Mouse (Mus musculus): Measurements from ENCODE around the gene Alg2.

Alg2 gene

GRCm38 (mm10) chr4:47473968-47474729 is at the start of gene Alg2, which contains the start of gene Sec61b:
Gene Alg2, minus strand, starts transcription at chr4:47474333.
Gene Sec61b, plus strand, starts transcription at chr4:47474658.
- peak; percentile 99 for DNase-seq (ENCODE audit: low read depth, low spot score)

- DNase-seq (ENCODE audit: low read depth, low spot score), result peak; percentile 27
Measured at GRCm38 (mm10) chr4:47521884-47522605, 47.9 kb upstream of the Alg2 start.

GRCm38 (mm10) chr4:47520076-47520475 is 45.9 kb upstream of the Alg2 start:
- no peak for DNase-seq (ENCODE audit: low read depth, low spot score)

GRCm38 (mm10) chr4:47518551-47519181 is 44.5 kb upstream of the Alg2 start:
- DNase-seq (ENCODE audit: low read depth, low spot score), result no peak

DNA sequence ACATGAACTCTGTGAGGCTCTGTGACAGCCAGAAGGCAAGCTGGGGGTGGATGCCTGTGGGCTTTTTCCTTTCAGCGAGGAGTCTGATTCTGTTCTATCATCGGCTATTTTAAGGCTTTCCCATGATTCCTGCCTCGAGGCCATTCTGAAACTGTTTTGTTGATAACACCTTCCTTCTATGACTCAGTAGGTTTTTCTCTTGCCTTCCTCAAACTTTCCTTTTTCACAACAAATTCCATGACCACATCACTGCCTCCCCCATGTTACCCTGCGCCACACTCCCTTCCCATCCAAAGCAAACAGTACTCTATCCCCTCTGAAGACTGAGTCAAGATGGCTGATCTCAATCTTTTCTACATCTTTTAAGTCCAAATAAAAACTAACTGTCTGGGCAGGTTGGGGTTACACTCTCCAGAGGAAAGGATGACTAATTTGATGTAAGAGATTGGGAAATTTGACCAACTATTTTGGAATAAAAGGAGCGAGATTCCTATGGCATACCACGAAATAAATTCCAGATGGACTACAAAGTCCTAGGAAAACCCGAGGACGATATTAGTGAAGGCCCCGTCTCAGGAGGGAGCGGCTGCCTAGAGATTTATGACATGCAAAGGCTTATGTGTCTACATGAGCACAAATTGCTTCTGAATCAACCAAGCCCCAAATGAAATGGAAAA is 30.8 kb upstream of the Alg2 start:
- DNase-seq (ENCODE audit: low read depth, low spot score), result no peak

DNA sequence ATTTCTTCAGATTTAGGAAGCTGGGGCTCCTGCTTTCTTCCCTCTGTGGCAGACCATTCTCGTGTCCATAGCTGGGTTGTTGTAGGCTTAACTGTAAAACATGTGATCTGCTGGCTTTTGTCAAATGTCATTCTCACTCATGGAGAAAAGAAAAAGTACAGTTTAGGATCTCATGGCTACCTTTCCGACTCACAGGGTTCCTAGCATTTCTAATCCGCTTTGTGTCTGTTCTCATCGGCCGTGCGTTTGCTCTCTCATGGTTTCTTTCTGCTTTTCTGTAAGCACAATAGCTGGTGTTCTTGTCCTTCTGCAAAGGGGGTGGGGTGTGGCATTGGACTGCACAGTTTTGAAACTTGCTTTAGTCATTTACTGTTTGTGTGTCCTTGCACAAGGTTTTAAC is 28.9 kb upstream of the Alg2 start:
- no peak for DNase-seq (ENCODE audit: low read depth, low spot score)

DNA sequence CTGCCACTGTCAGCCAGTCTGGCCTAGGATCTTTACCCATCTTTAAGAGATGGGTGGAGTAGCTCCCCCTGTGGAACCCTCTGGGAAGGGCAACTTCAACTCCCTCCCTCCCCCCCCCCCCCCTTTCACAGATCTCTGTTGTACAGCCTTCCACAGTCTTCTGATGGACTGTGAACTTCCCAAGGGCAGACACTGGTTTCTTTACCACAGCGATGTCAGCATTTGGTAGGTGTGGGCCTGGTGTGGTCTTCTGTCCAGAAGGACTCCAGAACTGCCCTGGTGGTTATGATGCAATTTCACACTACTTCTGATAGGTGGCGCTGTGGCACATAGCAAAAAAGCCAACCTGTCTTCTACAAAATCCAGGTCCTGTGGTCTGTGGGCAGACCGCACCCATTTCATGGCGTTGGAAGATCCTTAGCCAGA is 28.4 kb upstream of the Alg2 start:
- peak; percentile 70 for DNase-seq (ENCODE audit: low read depth, low spot score)

GRCm38 (mm10) chr4:47499121-47499545 is 25.0 kb upstream of the Alg2 start:
- DNase-seq (ENCODE audit: low read depth, low spot score), result no peak

- no peak for DNase-seq (ENCODE audit: low read depth, low spot score)
Measured at GRCm38 (mm10) chr4:47497811-47498385, 23.8 kb upstream of the Alg2 start.

DNA sequence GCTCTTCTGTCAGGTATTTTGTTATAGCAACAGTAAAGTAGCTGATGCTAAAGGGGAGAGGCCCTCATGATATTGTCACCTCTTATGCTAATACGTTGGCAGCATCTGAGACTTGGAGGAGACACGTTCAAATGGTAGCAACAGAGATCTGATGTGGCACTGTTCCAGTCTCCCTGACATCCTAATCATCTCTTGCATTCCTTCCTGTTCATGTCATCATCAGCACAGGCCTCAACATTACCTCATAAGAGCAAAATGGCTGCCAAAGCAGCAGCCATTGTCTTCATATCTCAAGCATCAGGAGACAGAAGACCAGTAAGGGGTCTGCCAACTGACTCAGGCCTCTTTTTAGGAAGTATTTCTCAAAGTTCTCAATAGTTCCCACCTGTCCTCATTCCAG is 20.6 kb upstream of the Alg2 start:
- no peak for DNase-seq (ENCODE audit: low read depth, low spot score)

- DNase-seq (ENCODE audit: low read depth, low spot score), result no peak
Measured at GRCm38 (mm10) chr4:47494137-47494536, 20.0 kb upstream of the Alg2 start.

- no peak for DNase-seq (ENCODE audit: low read depth, low spot score)
Measured at GRCm38 (mm10) chr4:47493456-47493855, 19.3 kb upstream of the Alg2 start.

- peak; percentile 18 for DNase-seq (ENCODE audit: low read depth, low spot score)
Measured at GRCm38 (mm10) chr4:47492311-47493086, 18.4 kb upstream of the Alg2 start.

DNA sequence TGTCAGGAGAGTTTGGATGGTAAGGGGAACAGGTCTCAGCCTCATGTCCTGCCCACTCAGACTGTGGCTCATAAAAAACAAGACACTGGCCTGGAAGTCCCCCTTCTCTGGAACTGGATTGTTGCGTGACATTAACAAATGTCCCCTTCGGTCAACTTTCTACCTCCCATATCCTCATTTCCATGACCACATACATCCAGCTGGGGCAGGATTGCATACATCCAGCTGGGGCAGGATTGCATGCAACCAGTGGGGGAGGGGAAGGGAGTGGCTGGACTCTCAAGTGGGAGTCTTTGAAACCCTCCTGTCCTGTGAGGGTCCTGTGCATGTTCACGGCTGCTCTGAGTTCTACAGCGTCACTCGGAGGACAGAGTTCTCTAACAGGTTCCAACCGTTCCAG is 17.1 kb upstream of the Alg2 start:
- no peak for DNase-seq (ENCODE audit: low read depth, low spot score)

DNA sequence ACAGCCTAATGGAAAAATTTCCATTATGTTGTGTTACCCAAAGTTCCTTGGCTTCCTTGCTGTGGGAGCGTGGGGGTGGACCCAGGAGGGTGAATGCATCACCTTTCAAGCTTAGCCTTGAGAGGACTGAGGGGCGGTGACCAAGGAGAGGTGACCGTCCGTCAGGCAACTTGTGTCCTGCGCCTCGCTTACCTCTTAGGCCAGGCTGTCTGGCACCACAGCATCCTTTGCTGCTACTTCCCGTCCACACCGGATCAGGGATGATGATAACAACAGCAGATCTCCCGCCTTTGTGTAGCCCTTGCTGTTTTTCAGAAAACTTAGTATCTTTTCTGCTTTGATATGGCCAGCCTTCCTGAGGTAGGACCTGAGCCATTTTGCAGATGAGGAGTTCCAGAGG is 6.4 kb upstream of the Alg2 start:
- no peak for DNase-seq (ENCODE audit: low read depth, low spot score)

DNA sequence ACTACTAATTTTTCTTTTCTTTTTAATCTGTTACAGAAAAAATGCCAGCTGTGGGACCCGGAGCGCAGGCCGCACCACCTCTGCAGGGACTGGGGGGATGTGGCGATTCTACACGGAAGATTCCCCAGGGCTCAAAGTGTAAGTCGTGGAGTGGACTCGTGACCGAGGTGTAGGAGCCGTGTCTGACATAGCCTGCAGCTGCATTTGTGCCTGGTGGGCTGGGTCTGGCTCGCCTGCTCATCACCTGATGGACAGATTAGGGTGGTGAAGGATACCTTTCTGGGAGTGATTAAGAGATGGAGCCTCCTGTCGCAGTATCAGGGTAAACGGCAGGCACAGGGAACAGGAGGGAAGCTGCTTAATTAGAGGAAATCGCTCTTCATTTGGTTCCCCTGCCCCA is 6.0 kb upstream of the Alg2 start:
- no peak for DNase-seq (ENCODE audit: low read depth, low spot score)

DNA sequence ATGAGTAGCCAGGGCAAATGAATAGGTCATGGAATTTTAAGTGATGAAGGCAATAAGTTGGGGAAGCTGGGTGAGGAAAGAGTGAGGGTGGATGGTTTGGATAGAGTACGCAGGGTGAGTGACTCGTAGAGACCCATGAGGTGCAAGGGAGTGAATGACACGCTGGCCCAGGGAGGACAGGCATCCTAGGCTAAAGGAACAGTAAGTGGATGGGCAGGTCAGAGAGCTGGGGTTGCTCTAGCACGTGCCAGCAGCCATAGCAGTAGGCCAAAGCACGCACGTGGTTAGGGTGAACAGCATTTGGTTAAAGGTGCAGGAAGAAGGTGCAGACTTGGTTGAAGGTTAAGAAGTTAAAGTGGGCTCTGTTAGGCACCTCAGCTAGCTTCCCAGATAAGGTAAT is 3.4 kb upstream of the Alg2 start:
- DNase-seq (ENCODE audit: low read depth, low spot score), result no peak

GRCm38 (mm10) chr4:47474730-47475643 is 854 bp upstream of the Alg2 start:
- DNase-seq (ENCODE audit: low read depth, low spot score), result no peak

DNA sequence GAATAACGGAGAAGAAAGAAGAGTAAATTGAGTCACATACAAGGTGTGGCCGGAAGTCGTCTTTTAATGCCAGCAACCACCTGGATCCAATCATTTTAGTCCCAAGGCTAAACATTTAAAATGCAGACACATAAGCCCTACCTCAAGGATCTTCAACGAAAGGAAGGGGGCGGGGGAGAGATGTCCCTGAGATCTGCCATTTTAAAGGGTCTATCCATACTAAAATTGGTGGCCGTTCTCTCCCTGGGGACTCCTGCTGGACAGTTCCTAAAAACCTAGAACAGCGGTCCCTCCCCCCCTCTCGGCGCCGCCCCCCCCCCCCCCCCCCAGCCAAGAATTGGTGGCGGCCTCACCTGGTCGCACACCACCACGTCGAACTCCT is 556 bp downstream of the Alg2 start:
- no peak for DNase-seq (ENCODE audit: low read depth, low spot score)

DNA sequence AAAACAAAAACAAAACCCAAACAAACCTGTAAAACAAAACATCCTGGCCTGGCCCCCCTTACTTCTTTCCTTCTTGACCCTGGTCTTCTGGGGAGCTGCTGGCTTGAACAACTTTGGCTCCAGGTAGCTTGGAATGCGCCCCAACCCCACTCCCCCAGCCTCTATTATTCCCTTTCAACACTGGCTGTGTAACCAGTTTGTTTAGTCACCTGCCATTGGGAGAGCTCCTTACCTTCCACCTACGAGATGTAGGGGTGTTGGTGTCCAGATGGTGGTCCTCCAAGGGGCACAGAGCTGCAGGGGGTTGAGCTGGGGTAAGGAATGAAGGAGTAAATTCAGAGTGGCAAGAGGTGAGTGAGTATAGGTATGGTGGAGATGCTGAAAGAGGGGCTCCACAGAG is 6.9 kb downstream of the Alg2 start:
- DNase-seq (ENCODE audit: low read depth, low spot score), result no peak
